Mouse (Mus musculus): Measurements from ENCODE around the gene Gm3618. TPM values are rescaled to one million over a fixed set of nuclear protein-coding genes. Genes with fewer than 3 reads are reported as not detected.

Gene Gm3618
- polyA plus RNA-seq (2012; rRNA removed) = not detected in 2 replicates

DNA sequence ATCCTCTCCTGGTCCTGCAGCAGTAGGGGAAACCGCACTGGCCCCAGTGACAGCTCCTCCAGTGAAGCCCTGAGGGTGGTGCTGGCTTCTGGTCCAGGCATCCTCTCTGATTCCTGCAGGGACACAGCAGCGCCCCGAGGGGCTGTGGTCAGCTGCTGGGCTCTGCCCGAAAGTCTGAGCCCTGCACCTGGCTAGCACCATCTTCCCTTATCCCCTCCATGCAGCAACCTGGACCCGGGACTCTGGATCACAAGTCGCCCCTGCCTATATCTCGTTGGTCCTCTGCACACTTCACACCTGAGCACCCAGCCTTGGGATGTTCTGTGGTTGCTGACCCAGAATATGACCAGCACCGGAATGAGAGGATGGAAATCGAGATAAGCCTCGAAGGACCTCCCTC, at the start of gene Gm3618:
Gene Gm3618, minus strand, starts transcription at position 101 of the 400 bp plus-strand sequence.

DNA sequence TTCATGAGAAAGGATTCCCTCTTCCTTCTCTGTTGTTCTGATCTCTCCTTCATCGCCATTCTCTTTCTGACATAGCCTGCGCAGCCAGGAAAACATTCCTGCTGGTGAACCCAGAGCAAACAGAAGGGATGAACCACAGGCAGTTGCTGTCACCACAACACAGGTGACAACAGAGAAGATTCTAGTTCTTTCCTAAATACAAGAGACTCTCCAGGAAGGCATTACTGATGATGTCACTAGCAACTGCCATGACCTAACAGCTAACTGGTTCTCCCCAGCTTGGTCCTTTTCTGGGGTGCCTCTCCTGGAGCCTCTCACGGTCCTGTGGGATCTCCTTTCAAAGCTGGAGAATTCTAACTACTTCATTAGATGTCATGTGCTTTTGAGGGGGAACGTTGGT, 46.7 kb upstream of the Gm3618 start, which contains the start of gene Gm16440:
Gene Gm16440, minus strand, starts transcription at position 101 of the 400 bp plus-strand sequence.

GRCm38 (mm10) chr14:6304743-6305142, 38.7 kb downstream of the Gm3618 start, which contains the start of gene Gm21103:
Gene Gm21103, minus strand, starts transcription at chr14:6304843.

DNA sequence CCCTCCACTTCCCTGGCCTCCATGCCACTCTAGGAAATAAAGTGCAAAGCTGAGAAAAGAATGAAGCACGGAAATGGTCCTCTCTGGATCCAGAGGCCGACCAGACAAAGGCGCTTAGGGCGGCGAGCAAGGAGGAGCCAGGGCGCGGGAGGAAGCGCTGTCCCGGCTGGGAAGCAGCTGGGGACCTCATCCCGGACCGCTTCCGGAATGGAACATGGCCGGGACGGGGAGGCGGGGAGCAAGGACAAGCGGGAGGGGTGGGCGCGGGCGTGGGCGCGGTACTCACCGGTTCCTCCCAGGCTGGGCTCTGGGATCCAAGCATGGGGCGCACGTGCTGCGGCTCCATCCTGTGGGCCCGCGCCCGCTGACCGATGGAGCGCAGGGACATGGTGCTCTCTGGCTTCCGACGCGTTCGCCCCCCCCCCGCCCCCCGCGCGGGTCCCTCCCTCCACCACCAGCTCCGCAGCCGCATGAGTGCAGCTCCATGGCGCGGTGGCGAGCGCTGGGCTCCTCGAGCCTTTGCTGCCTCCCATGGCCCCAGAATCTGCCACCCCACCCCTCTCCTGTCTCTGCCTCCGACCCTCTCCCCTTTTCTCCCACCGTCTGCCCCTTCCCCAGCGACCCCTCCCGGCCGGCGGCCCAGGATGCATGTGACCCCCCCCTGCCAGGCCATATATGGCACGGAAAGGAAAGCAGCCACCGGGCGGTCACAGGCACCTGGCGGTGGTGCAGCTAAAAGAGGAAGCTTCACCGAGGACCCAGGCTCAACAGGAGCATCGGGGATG, 56.4 kb downstream of the Gm3618 start, which contains the start of gene Gm3411:
Gene Gm3411, minus strand, starts transcription at position 320 of the 785 bp plus-strand sequence.

Other genes starting within 250 kb of the Gm3618 start
- gene Gm8206, start 249.7 kb downstream of the Gm3618 start, polyA plus RNA-seq (2012; rRNA removed) = 3.4 and 3.8 TPM in 2 replicates
- 7.8 and 8.3 TPM in 2 replicates for gene Gm3468, start 235.0 kb downstream of the Gm3618 start, polyA plus RNA-seq (2012; rRNA removed)
- gene Gm3476, start 217.9 kb downstream of the Gm3618 start, polyA plus RNA-seq (2012; rRNA removed) = not detected in 2 replicates
- not detected in 2 replicates for gene Gm21560, start 124.4 kb downstream of the Gm3618 start, polyA plus RNA-seq (2012; rRNA removed)
- gene Gm3411, start 56.4 kb downstream of the Gm3618 start, polyA plus RNA-seq (2012; rRNA removed) = 2.5 and 3.0 TPM in 2 replicates
- 0.18 and 0.21 TPM in 2 replicates for gene Gm21103, start 38.8 kb downstream of the Gm3618 start, polyA plus RNA-seq (2012; rRNA removed)
- gene Gm16440, start 46.6 kb upstream of the Gm3618 start, polyA plus RNA-seq (2012; rRNA removed) = not detected in 2 replicates
- 5.1 and 5.3 TPM in 2 replicates for gene Gm3591, start 68.8 kb upstream of the Gm3618 start, polyA plus RNA-seq (2012; rRNA removed)
- not detected in 2 replicates for gene Gm3594, start 100.9 kb upstream of the Gm3618 start, polyA plus RNA-seq (2012; rRNA removed)
- not detected in 2 replicates for gene Gm8356, start 193.6 kb upstream of the Gm3618 start, polyA plus RNA-seq (2012; rRNA removed)
- 0.96 and 1.0 TPM in 2 replicates for gene Gm3629, start 246.9 kb upstream of the Gm3618 start, polyA plus RNA-seq (2012; rRNA removed)

Measured in central nervous system, embryonic 14 days (tissue).